Mouse (Mus musculus) duodenum, adult 2 months (tissue): ENCODE results near the gene Prps2. TPM values are rescaled to one million over a fixed set of nuclear protein-coding genes. Genes with fewer than 3 reads are reported as not detected.

Source experiments
- polyA plus RNA-seq: library from polyadenylated mRNA; depleted of rRNA; stranded (reverse); fragments of >200 nt; gene quantifications from 2 replicates; pipeline ENCODE4 v1.2.3, GENCODE M21; 2012; ENCODE audit warnings: low replicate concordance; rRNA removed

The Prps2 gene
- polyA plus RNA-seq = 3.9 and 13.1 TPM in 2 replicates

GRCm38 (mm10) chrX:167382047-167382853 is at the start of gene Prps2:
Gene Prps2 (minus strand): TSS chrX:167382749.

DNA sequence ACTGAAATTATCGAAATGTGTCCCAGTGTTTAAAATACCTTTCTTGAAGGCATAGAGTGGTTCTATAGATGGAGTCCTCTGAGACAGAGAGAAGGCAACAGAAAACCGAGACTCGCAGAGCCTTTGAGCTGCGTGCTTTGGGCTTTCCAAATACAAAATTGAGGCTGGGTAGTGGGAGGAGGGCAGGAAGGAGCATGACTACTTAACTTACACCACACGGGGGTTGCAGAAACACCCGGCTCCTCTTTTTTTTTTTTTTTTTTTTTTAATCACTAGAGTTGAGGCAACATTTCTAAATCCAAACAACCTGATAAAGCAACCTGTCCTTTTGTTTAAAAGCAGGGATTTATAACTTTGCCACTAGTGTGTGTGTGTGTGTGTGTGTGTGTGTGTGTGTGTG is 52.1 kb downstream of the Prps2 start, which contains the start of gene Tlr7:
Tlr7 (minus strand) TSS at position 160 of the 400 bp plus-strand sequence.

Other genes with a start within 250 kb of the Prps2 start
- 22.8 and 23.4 TPM in 2 replicates for gene Tmsb4x, start 173.4 kb downstream of the Prps2 start, polyA plus RNA-seq
- not detected in 2 replicates for gene Tlr8, start 118.4 kb downstream of the Prps2 start, polyA plus RNA-seq
- 0.02 TPM in 1 of 2 replicates, not detected in the other for gene Tlr7, start 52.2 kb downstream of the Prps2 start, polyA plus RNA-seq